Mouse (Mus musculus): ENCODE measurements around the gene Gm20741. TPM values are rescaled to one million over a fixed set of nuclear protein-coding genes. Genes with fewer than 3 reads are reported as not detected.

Gm20741 gene
- polyA plus RNA-seq (2015; fragmentation: Nextera tagmentation; extraction: Ambion mirVana), result not detected in 2 replicates

GRCm38 (mm10) chr16:88811827-88812226 is at the start of gene Gm20741:
Gene Gm20741, minus strand, starts transcription at chr16:88812220.
- Histone ChIP-seq H3K27ac (ENCODE audit: low read length) (no peak within 1 kb of the TSS), H3K4me3 (replicated peaks; ENCODE audit: low read length) (no peak within 1 kb of the TSS), H3K36me3 (ENCODE audit: control insufficient read depth, insufficient read depth, low read length) (no peaks in the 10 kb centered on the region), H3K4me2 (ENCODE audit: low read depth, low read length) (no peak within 1 kb of the TSS), H3K4me1 (ENCODE audit: control insufficient read depth, insufficient read depth, low read length) (no peaks in the 10 kb centered on the region), H3K9ac (ENCODE audit: low read length) (no peak within 1 kb of the TSS), H3K9me3 (replicated peaks; ENCODE audit: control insufficient read depth, low read length) (no peaks in the 10 kb centered on the region), H3K27me3 (ENCODE audit: control insufficient read depth, insufficient read depth, low read length) (no peaks in the 10 kb centered on the region)
- ATAC-seq (ENCODE audit: insufficient read depth, low FRiP score), result no peak
- 76% methylated on average over 2 of the region's 2 CpGs for WGBS

- WGBS, result 16% methylated on average over 5 of the region's 5 CpGs
- Histone ChIP-seq H3K4me1 (ENCODE audit: control insufficient read depth, insufficient read depth, low read length) (no peaks in the 10 kb centered on the region), H3K9ac (ENCODE audit: low read length) (no peak overlapping the region), H3K4me3 (replicated peaks; ENCODE audit: low read length) (no peak overlapping the region), H3K36me3 (ENCODE audit: control insufficient read depth, insufficient read depth, low read length) (no peaks in the 10 kb centered on the region), H3K27ac (ENCODE audit: low read length) (no peak overlapping the region), H3K4me2 (ENCODE audit: low read depth, low read length) (no peak overlapping the region), H3K27me3 (ENCODE audit: control insufficient read depth, insufficient read depth, low read length) (no peaks in the 10 kb centered on the region), H3K9me3 (replicated peaks; ENCODE audit: control insufficient read depth, low read length) (no peaks in the 10 kb centered on the region)
- no peak for ATAC-seq (ENCODE audit: insufficient read depth, low FRiP score)
Observed at GRCm38 (mm10) chr16:88851450-88851849, 39.4 kb upstream of the Gm20741 start.

- Histone ChIP-seq H3K9me3 (replicated peaks; ENCODE audit: control insufficient read depth, low read length) (no peaks in the 10 kb centered on the region), H3K9ac (ENCODE audit: low read length) (no peak overlapping the region), H3K36me3 (ENCODE audit: control insufficient read depth, insufficient read depth, low read length) (no peaks in the 10 kb centered on the region), H3K27ac (ENCODE audit: low read length) (no peak overlapping the region), H3K4me2 (ENCODE audit: low read depth, low read length) (no peak overlapping the region), H3K27me3 (ENCODE audit: control insufficient read depth, insufficient read depth, low read length) (no peaks in the 10 kb centered on the region), H3K4me1 (ENCODE audit: control insufficient read depth, insufficient read depth, low read length) (no peaks in the 10 kb centered on the region), H3K4me3 (replicated peaks; ENCODE audit: low read length) (no peak overlapping the region)
- 68% methylated on average over 4 of the region's 4 CpGs for WGBS
- no peak for ATAC-seq (ENCODE audit: insufficient read depth, low FRiP score)
Observed at GRCm38 (mm10) chr16:88848558-88848957, 36.5 kb upstream of the Gm20741 start.

GRCm38 (mm10) chr16:88847363-88847762 is 35.3 kb upstream of the Gm20741 start:
- Histone ChIP-seq H3K4me2 (ENCODE audit: low read depth, low read length) (no peak overlapping the region), H3K27me3 (ENCODE audit: control insufficient read depth, insufficient read depth, low read length) (no peaks in the 10 kb centered on the region), H3K4me1 (ENCODE audit: control insufficient read depth, insufficient read depth, low read length) (no peaks in the 10 kb centered on the region), H3K27ac (ENCODE audit: low read length) (no peak overlapping the region), H3K4me3 (replicated peaks; ENCODE audit: low read length) (no peak overlapping the region), H3K9me3 (replicated peaks; ENCODE audit: control insufficient read depth, low read length) (no peaks in the 10 kb centered on the region), H3K36me3 (ENCODE audit: control insufficient read depth, insufficient read depth, low read length) (no peaks in the 10 kb centered on the region), H3K9ac (ENCODE audit: low read length) (no peak overlapping the region)
- no peak for ATAC-seq (ENCODE audit: insufficient read depth, low FRiP score)
- WGBS, result 91% methylated on average over 1 of the region's 1 CpGs

- 63% methylated on average over 3 of the region's 3 CpGs for WGBS
- no peaks in the 10 kb centered on the region for H3K36me3 ChIP-seq (ENCODE audit: control insufficient read depth, insufficient read depth, low read length)
- H3K4me2 ChIP-seq (ENCODE audit: low read depth, low read length), result no peak overlapping the region
- H3K4me1 ChIP-seq (ENCODE audit: control insufficient read depth, insufficient read depth, low read length), result no peaks in the 10 kb centered on the region
- H3K27ac ChIP-seq (ENCODE audit: low read length), result no peak overlapping the region
- no peak overlapping the region for H3K4me3 ChIP-seq (replicated peaks; ENCODE audit: low read length)
- no peak for ATAC-seq (ENCODE audit: insufficient read depth, low FRiP score)
- no peaks in the 10 kb centered on the region for H3K27me3 ChIP-seq (ENCODE audit: control insufficient read depth, insufficient read depth, low read length)
- no peak overlapping the region for H3K9ac ChIP-seq (ENCODE audit: low read length)
- no peaks in the 10 kb centered on the region for H3K9me3 ChIP-seq (replicated peaks; ENCODE audit: control insufficient read depth, low read length)
Observed at GRCm38 (mm10) chr16:88826978-88827377, 15.0 kb upstream of the Gm20741 start.

- Histone ChIP-seq H3K4me1 (ENCODE audit: control insufficient read depth, insufficient read depth, low read length) (no peaks in the 10 kb centered on the region), H3K9me3 (replicated peaks; ENCODE audit: control insufficient read depth, low read length) (no peaks in the 10 kb centered on the region), H3K36me3 (ENCODE audit: control insufficient read depth, insufficient read depth, low read length) (no peaks in the 10 kb centered on the region), H3K9ac (ENCODE audit: low read length) (no peak within 1 kb of the TSS), H3K4me3 (replicated peaks; ENCODE audit: low read length) (no peak within 1 kb of the TSS), H3K27me3 (ENCODE audit: control insufficient read depth, insufficient read depth, low read length) (no peaks in the 10 kb centered on the region), H3K27ac (ENCODE audit: low read length) (no peak within 1 kb of the TSS), H3K4me2 (ENCODE audit: low read depth, low read length) (no peak within 1 kb of the TSS)
- no peak for ATAC-seq (ENCODE audit: insufficient read depth, low FRiP score)
- 84% methylated on average over 9 of the region's 9 CpGs for WGBS
Observed at GRCm38 (mm10) chr16:88826095-88826652, 14.2 kb upstream of the Gm20741 start, which contains the start of gene Krtap14. Gene Krtap14, minus strand, starts transcription at chr16:88826145.

- 81% methylated on average over 3 of the region's 3 CpGs for WGBS
- no peak overlapping the region for H3K27ac ChIP-seq (ENCODE audit: low read length)
- H3K9me3 ChIP-seq (replicated peaks; ENCODE audit: control insufficient read depth, low read length), result no peaks in the 10 kb centered on the region
- H3K4me3 ChIP-seq (replicated peaks; ENCODE audit: low read length), result no peak overlapping the region
- no peak overlapping the region for H3K9ac ChIP-seq (ENCODE audit: low read length)
- no peaks in the 10 kb centered on the region for H3K27me3 ChIP-seq (ENCODE audit: control insufficient read depth, insufficient read depth, low read length)
- no peaks in the 10 kb centered on the region for H3K4me1 ChIP-seq (ENCODE audit: control insufficient read depth, insufficient read depth, low read length)
- no peak overlapping the region for H3K4me2 ChIP-seq (ENCODE audit: low read depth, low read length)
- no peak for ATAC-seq (ENCODE audit: insufficient read depth, low FRiP score)
- no peaks in the 10 kb centered on the region for H3K36me3 ChIP-seq (ENCODE audit: control insufficient read depth, insufficient read depth, low read length)
Observed at GRCm38 (mm10) chr16:88823736-88824135, 11.7 kb upstream of the Gm20741 start.

GRCm38 (mm10) chr16:88820066-88820465 is 8.0 kb upstream of the Gm20741 start, which contains the start of gene Krtap15:
Gene Krtap15, plus strand, starts transcription at chr16:88820215.
- no peak within 1 kb of the TSS for H3K4me3 ChIP-seq (replicated peaks; ENCODE audit: low read length)
- no peak for ATAC-seq (ENCODE audit: insufficient read depth, low FRiP score)
- H3K27ac ChIP-seq (ENCODE audit: low read length), result no peak within 1 kb of the TSS
- no peaks in the 10 kb centered on the region for H3K27me3 ChIP-seq (ENCODE audit: control insufficient read depth, insufficient read depth, low read length)
- H3K9me3 ChIP-seq (replicated peaks; ENCODE audit: control insufficient read depth, low read length), result no peaks in the 10 kb centered on the region
- H3K36me3 ChIP-seq (ENCODE audit: control insufficient read depth, insufficient read depth, low read length), result no peaks in the 10 kb centered on the region
- WGBS, result 81% methylated on average over 3 of the region's 3 CpGs
- H3K9ac ChIP-seq (ENCODE audit: low read length), result no peak within 1 kb of the TSS
- no peaks in the 10 kb centered on the region for H3K4me1 ChIP-seq (ENCODE audit: control insufficient read depth, insufficient read depth, low read length)
- H3K4me2 ChIP-seq (ENCODE audit: low read depth, low read length), result no peak within 1 kb of the TSS

GRCm38 (mm10) chr16:88786786-88787185 is 25.2 kb downstream of the Gm20741 start:
- Histone ChIP-seq H3K4me1 (ENCODE audit: control insufficient read depth, insufficient read depth, low read length) (no peaks in the 10 kb centered on the region), H3K27me3 (ENCODE audit: control insufficient read depth, insufficient read depth, low read length) (no peaks in the 10 kb centered on the region), H3K27ac (ENCODE audit: low read length) (no peak overlapping the region), H3K36me3 (ENCODE audit: control insufficient read depth, insufficient read depth, low read length) (no peaks in the 10 kb centered on the region), H3K9ac (ENCODE audit: low read length) (no peak overlapping the region), H3K9me3 (replicated peaks; ENCODE audit: control insufficient read depth, low read length) (no peaks in the 10 kb centered on the region), H3K4me2 (ENCODE audit: low read depth, low read length) (no peak overlapping the region), H3K4me3 (replicated peaks; ENCODE audit: low read length) (no peak overlapping the region)
- ATAC-seq (ENCODE audit: insufficient read depth, low FRiP score), result no peak
- WGBS, result 81% methylated on average over 2 of the region's 2 CpGs
